Mouse (Mus musculus): ENCODE data around the gene Ccdc157.

DNA sequence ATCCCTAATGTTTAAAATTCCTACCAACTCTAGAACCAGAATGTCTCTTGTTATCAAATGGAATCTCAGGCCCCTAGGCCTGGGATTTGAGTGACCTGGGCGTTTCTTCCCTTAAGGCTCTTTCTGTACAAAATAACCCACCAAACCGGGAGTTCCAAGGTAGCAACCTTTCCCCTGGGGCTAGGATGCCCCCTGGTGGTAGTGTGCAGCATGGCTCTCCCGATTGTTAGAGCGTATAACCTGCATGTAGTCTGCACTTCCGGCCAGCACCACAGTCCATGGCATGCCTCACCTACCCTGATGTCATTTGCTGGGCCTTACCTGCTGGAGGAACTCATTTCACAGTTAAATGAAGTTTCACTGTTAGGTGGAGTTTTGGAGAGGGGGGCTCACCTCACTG, 36.2 kb downstream of the Ccdc157 start:
- TF ChIP-seq CTCF (IDR thresholded peaks at IDR 0.05) (peak; percentile 88), EP300 (IDR thresholded peaks at IDR 0.05) (no peak)
